Mouse (Mus musculus) midbrain, embryonic 11.5 days (tissue): ENCODE results near the gene Ctu2. TPM values are rescaled to one million over a fixed set of nuclear protein-coding genes. Genes with fewer than 3 reads are reported as not detected.

Source experiments
- ATAC-seq: fragments of 200-750 bp; cut with Nextera tagmentation; 2 replicates; pipeline ENCODE4 v1.8.0; 2017; ENCODE audit warnings: moderate TSS enrichment, moderate library complexity; ENCODE audit not compliant: low FRiP score
- DNase-seq: peaks from one replicate; pipeline ENCODE4 v3.0.0; 2015; ENCODE audit warnings: low spot score; ENCODE audit errors: missing footprints
- H3K27ac ChIP-seq: fragments of 300-500 bp; sonication (generic); 2 replicates; pipeline ENCODE4 v1.5.1; 2014; ENCODE audit warnings: low read depth, low read length
- H3K27me3 ChIP-seq: fragments of 300-500 bp; sonication (generic); 2 replicates; pipeline ENCODE4 v1.6.1; 2014; ENCODE audit warnings: mild to moderate bottlenecking, low read length, moderate library complexity, mixed read lengths; ENCODE audit not compliant: control insufficient read depth, insufficient read depth
- H3K36me3 ChIP-seq: fragments of 300-500 bp; sonication (generic); 2 replicates; pipeline ENCODE4 v1.6.1; 2014; ENCODE audit warnings: mild to moderate bottlenecking, low read length, moderate library complexity, mixed read lengths; ENCODE audit not compliant: control insufficient read depth, insufficient read depth
- H3K4me1 ChIP-seq: fragments of 300-500 bp; sonication (generic); 2 replicates; pipeline ENCODE4 v1.6.1; 2014; ENCODE audit warnings: low read length; ENCODE audit not compliant: control insufficient read depth, insufficient read depth
- H3K4me2 ChIP-seq: fragments of 300-500 bp; sonication (generic); 2 replicates; pipeline ENCODE4 v1.6.1; 2014; ENCODE audit warnings: mild to moderate bottlenecking, moderate library complexity
- H3K4me3 ChIP-seq: fragments of 300-500 bp; sonication (generic); 2 replicates; pipeline ENCODE4 v1.5.1; 2014; ENCODE audit warnings: low read depth, low read length
- H3K9ac ChIP-seq: fragments of 300-500 bp; sonication (generic); 2 replicates; pipeline ENCODE4 v1.6.1; 2014; ENCODE audit warnings: low read length
- H3K9me3 ChIP-seq: fragments of 300-500 bp; sonication (generic); 2 replicates; pipeline ENCODE4 v1.6.1; 2016; ENCODE audit warnings: low read length; ENCODE audit not compliant: control insufficient read depth
- WGBS: fragments of 180-500 bp; shearing (Covaris S2); extraction: QIAGEN DNeasy Blood & Tissue Kit; methylation state at CpG from one replicate; pipeline ENCODE4 v1.1.7; 2014; 5-methylcytosine and 5-hydroxymethylcytosine counted together
- polyA plus RNA-seq: library from polyadenylated mRNA; unstranded; fragments of >200 nt; fragmentation: Nextera tagmentation; extraction: Ambion mirVana; gene quantifications from 2 replicates; pipeline ENCODE4 v1.2.1, GENCODE M21; 2014

Gene Ctu2
- polyA plus RNA-seq, 1 experiment from 2014 or later, result 74.8 TPM

GRCm38 (mm10) chr8:122433269-122433905, 42.6 kb upstream of the Ctu2 start:
- ATAC-seq, result peak; percentile 43
- Histone ChIP-seq H3K4me2 (no peak overlapping the region), H3K4me1 (peaks cover 14% of the 10 kb centered on the region), H3K9me3 (no peaks in the 10 kb centered on the region), H3K27me3 (no peaks in the 10 kb centered on the region), H3K27ac (no peak overlapping the region), H3K4me3 (no peak overlapping the region), H3K36me3 (peaks cover 11% of the 10 kb centered on the region), H3K9ac (no peak overlapping the region)
- DNase-seq, result no peak
- whole genome bisulfite sequencing, result 71% methylated on average over 11 of the region's 11 CpGs

DNA sequence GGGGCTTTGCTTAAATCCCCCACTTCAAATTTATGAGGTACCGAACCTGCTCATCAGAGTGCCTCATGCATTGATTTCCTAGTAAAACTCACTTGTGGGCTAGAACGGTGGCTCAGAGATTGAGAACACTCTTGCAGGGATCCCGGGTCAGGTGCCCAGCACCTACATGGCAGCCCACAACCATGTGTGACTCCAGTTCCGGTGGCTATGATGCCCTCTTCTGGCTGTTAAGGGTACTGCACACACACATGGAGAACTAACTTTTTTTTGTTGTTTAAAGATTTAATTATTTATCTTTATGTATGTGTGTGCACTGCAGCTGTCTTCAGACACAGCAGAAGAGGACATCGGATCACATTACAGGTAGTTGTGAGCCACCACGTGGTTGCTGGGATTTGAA, 40.6 kb upstream of the Ctu2 start:
- Histone ChIP-seq H3K4me3 (no peak overlapping the region), H3K9me3 (no peaks in the 10 kb centered on the region), H3K27me3 (no peaks in the 10 kb centered on the region), H3K4me2 (no peak overlapping the region), H3K9ac (no peak overlapping the region), H3K4me1 (peaks cover 14% of the 10 kb centered on the region), H3K27ac (no peak overlapping the region), H3K36me3 (peaks cover 17% of the 10 kb centered on the region)
- ATAC-seq (no peak), DNase-seq (no peak)
- WGBS, result 91% methylated on average over 6 of the region's 6 CpGs

- WGBS, result 97% methylated on average over 9 of the region's 9 CpGs
- H3K27me3 ChIP-seq, result no peaks in the 10 kb centered on the region
- DNase-seq (no peak), ATAC-seq (no peak)
- H3K4me1 ChIP-seq, result peaks cover 14% of the 10 kb centered on the region
- peaks cover 17% of the 10 kb centered on the region for H3K36me3 ChIP-seq
- no peak overlapping the region for H3K27ac ChIP-seq
- no peaks in the 10 kb centered on the region for H3K9me3 ChIP-seq
- no peak overlapping the region for H3K9ac ChIP-seq
- H3K4me3 ChIP-seq, result no peak overlapping the region
- no peak overlapping the region for H3K4me2 ChIP-seq
Measured at GRCm38 (mm10) chr8:122436146-122436545, 39.8 kb upstream of the Ctu2 start.

DNA sequence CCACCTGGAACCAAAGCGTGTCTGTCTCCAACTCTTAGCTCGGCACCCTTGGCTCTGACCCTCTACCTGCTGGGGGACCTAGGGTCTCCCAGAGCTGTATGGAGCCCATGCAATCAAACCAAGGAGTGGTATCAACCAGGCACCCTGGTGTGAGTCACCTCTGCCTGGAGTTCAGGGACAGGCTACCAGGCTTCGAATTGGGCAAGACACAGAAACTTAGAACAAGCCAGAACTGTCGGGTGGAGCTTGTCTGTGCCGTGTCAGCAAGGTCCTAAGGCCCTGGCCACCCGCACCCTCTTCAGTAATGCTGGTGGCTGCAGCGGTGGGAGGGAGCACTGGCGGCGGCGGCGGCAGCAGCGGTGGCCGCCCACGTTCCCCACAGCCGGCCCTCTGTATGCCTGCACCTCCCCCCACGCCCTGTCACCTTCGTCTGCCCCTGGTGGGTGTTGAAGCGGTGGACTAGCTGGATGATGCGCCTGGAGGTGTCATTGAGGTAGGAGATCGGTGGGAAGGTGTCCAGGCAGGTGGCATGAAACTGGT, 39.3 kb upstream of the Ctu2 start:
- Histone ChIP-seq H3K27me3 (no peaks in the 10 kb centered on the region), H3K27ac (no peak overlapping the region), H3K9me3 (no peaks in the 10 kb centered on the region), H3K4me1 (peaks cover 14% of the 10 kb centered on the region), H3K4me2 (no peak overlapping the region), H3K4me3 (no peak overlapping the region), H3K36me3 (peaks cover 17% of the 10 kb centered on the region), H3K9ac (no peak overlapping the region)
- 94% methylated on average over 20 of the region's 20 CpGs for WGBS
- no peak for DNase-seq
- ATAC-seq, result no peak

DNA sequence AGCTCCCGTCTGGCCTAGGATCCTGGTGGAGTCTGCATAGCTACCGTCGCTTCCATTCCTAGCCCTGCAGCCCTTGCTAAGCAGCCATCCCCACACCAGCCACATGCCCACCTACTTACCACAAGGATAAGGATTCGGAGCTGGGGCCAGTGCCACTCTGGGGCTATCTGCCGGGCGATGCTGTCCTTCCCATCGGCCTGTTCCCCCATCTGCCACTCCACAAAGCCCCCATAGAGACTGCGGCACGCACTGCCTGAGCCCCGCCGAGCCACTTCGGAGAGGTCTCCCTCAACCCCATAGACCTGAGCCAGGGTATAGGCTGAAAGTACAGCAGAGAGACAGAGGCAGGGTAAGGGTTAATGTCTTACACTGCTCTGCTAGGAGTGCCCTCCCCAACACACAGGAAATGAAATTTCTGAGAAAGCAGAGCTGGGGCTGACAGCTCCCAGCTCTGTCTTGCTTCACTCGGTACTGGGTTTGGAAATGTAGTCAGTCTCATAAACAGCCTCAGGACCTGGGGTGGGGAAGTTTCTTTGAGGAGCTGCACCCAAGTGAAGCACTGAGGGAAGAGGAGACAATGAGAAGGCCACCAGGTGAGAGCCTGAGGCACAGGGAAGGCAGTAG, 38.1 kb upstream of the Ctu2 start:
- H3K9ac ChIP-seq, result no peak overlapping the region

DNA sequence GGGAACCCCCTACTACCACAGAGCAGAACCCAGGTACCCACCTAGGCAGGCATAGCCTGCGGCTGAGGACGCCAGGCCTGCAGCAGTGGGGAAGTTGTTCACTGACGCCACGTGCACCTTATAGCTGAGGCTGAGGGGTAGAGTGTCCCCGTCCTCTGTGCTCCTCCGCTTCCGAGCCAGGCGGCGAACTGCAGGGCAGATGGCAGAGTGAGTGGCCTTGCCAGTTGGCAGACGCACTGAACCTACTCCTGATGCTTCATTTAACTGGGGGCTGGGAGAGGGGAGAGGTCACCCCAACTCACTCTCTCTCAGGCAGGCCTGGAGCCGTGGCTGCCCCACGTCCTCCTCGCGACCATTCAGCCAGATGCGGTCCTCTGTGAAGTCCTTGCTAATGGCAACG, 36.6 kb upstream of the Ctu2 start:
- ATAC-seq, result no peak
- no peak overlapping the region for H3K4me2 ChIP-seq
- peaks cover 11% of the 10 kb centered on the region for H3K36me3 ChIP-seq
- no peak for DNase-seq
- no peak overlapping the region for H3K4me3 ChIP-seq
- no peak overlapping the region for H3K27ac ChIP-seq
- H3K9me3 ChIP-seq, result no peaks in the 10 kb centered on the region
- H3K9ac ChIP-seq, result no peak overlapping the region
- WGBS, result 94% methylated on average over 16 of the region's 16 CpGs
- H3K4me1 ChIP-seq, result peaks cover 7% of the 10 kb centered on the region
- H3K27me3 ChIP-seq, result no peaks in the 10 kb centered on the region

More for the DNA sequence above, 38.1 kb upstream of the Ctu2 start:
- H3K36me3 ChIP-seq, result peaks cover 17% of the 10 kb centered on the region
- no peaks in the 10 kb centered on the region for H3K9me3 ChIP-seq
- no peak for ATAC-seq
- H3K4me2 ChIP-seq, result no peak overlapping the region
- H3K4me1 ChIP-seq, result peaks cover 6% of the 10 kb centered on the region
- no peak overlapping the region for H3K27ac ChIP-seq
- DNase-seq, result no peak
- no peak overlapping the region for H3K4me3 ChIP-seq
- WGBS, result 94% methylated on average over 13 of the region's 13 CpGs
- no peaks in the 10 kb centered on the region for H3K27me3 ChIP-seq

DNA sequence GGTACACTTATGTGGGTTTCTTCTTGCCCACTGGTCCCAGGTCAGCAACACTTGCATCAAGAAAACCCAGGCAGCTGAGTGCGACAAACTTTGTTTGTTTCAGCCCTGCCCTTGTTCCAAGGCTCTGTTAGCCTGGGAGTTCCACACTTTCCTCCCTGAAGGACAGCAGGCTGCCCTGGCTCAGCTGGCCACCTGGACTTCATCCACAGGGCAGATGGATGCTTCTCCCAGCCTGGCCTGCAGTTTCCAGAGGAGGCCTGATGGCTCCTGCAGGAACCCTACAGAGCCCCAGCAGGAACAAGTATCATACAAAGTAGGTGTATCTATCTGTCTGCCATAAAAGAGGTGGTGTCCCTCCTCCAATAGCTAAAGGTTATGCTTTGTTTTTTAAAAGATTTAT, 34.6 kb upstream of the Ctu2 start:
- peaks cover 11% of the 10 kb centered on the region for H3K36me3 ChIP-seq
- peaks cover 8% of the 10 kb centered on the region for H3K4me1 ChIP-seq
- ATAC-seq (no peak), DNase-seq (no peak)
- 90% methylated on average over 1 of the region's 1 CpGs for WGBS
- no peaks in the 10 kb centered on the region for H3K9me3 ChIP-seq
- no peak overlapping the region for H3K9ac ChIP-seq
- no peaks in the 10 kb centered on the region for H3K27me3 ChIP-seq
- H3K27ac ChIP-seq, result no peak overlapping the region
- no peak overlapping the region for H3K4me3 ChIP-seq
- no peak overlapping the region for H3K4me2 ChIP-seq

GRCm38 (mm10) chr8:122442356-122442755, 33.6 kb upstream of the Ctu2 start:
- Histone ChIP-seq H3K9ac (peak overlapping the region; percentile 56), H3K4me2 (peak overlapping the region; percentile 57), H3K27me3 (no peaks in the 10 kb centered on the region), H3K4me1 (peaks cover 8% of the 10 kb centered on the region), H3K9me3 (no peaks in the 10 kb centered on the region), H3K36me3 (peaks cover 6% of the 10 kb centered on the region), H3K4me3 (peak overlapping the region; percentile 56), H3K27ac (no peak overlapping the region)
- DNase-seq, result no peak
- no peak for ATAC-seq
- 22% methylated on average over 7 of the region's 7 CpGs for WGBS

- no peak for DNase-seq
- H3K9ac ChIP-seq, result peak overlapping the region; percentile 56
- peak overlapping the region; percentile 56 for H3K4me3 ChIP-seq
- 2% methylated on average over 12 of the region's 12 CpGs for WGBS
- peaks cover 6% of the 10 kb centered on the region for H3K36me3 ChIP-seq
- H3K9me3 ChIP-seq, result no peaks in the 10 kb centered on the region
- H3K27ac ChIP-seq, result peak overlapping the region; percentile 45; the same call in 1 of the 2 replicates
- H3K4me2 ChIP-seq, result peak overlapping the region; percentile 57
- ATAC-seq, result peak; percentile 40
- H3K4me1 ChIP-seq, result peaks cover 8% of the 10 kb centered on the region
- no peaks in the 10 kb centered on the region for H3K27me3 ChIP-seq
Measured at GRCm38 (mm10) chr8:122442781-122443180, 33.2 kb upstream of the Ctu2 start.
